Mouse (Mus musculus) spleen, adult 12 weeks (tissue): Measurements from ENCODE around the gene Atp13a4.

Experiments
- DNase-seq: peaks from one replicate; pipeline ENCODE4 v3.0.0; 2022; ENCODE audit warnings: low spot score

Gene Atp13a4

DNA sequence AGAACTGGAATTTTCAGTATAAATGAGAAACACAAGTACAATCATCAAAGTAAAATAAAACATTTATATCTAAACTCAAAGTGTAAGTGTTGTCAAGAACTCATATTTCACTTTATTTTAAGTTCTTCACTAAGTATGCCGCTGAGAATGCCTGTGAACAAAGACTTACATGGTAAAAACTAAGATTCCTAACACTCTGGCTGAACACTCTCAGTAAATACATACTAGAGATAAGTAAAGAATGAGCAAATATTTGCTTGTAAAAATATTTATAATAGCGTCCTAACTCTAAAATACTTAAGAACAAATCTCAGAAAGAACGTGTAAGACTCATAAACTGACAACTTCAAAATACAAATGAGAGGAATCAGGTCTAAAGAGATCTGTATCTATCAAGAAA lies 80.9 kb downstream of the Atp13a4 start:
- DNase-seq, result no peak

- no peak for DNase-seq
Measured at GRCm38 (mm10) chr16:29459331-29459730, 85.3 kb downstream of the Atp13a4 start.

GRCm38 (mm10) chr16:29456851-29457250 lies 87.8 kb downstream of the Atp13a4 start:
- no peak for DNase-seq

DNA sequence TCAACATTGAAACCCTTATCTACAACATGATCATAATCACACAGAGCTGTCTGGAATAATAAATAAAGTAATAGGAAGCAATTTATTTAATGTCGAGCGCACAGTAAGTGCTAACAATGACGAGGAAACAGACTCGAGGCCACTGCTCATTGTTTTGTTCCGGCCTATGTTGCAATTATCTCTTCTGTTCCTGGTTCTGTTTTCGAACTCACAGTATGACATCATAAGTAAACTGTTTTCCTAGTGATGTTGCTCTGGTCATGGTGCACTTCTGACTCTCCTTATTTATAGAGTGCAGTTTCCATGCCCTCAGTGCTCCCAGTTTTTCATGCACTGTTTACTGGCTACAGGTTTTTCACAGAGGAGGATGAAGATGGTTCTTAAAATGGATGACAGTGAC lies 91.4 kb downstream of the Atp13a4 start:
- no peak for DNase-seq

- no peak for DNase-seq
Measured at GRCm38 (mm10) chr16:29451706-29452105, 93.0 kb downstream of the Atp13a4 start.

- no peak for DNase-seq
Measured at GRCm38 (mm10) chr16:29442126-29442525, 102.5 kb downstream of the Atp13a4 start.

- DNase-seq, result no peak
Measured at GRCm38 (mm10) chr16:29441405-29441985, 103.2 kb downstream of the Atp13a4 start.

GRCm38 (mm10) chr16:29438045-29438444 lies 106.6 kb downstream of the Atp13a4 start:
- no peak for DNase-seq

GRCm38 (mm10) chr16:29435746-29436145 lies 108.9 kb downstream of the Atp13a4 start:
- DNase-seq, result no peak

- DNase-seq, result no peak
Measured at GRCm38 (mm10) chr16:29434712-29435111, 110.0 kb downstream of the Atp13a4 start.

DNA sequence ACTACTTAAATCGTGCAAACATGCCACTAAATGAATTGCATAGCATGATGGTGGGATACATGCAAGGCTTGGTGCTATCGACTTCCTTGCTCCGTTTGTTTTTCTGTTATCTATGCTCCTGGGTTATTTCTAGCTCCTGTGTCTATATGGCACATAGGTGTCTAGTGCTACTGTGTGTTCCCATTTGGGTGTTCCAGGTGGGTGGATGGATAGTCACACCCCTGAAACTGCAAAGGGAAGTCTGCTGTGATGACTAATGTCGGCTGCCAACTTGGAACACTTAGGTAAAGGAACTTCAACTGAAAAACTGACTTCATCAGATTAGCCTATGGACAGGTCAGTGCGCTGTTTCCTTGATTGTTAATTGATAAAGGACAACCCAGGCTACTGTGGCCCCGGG lies 129.8 kb downstream of the Atp13a4 start:
- no peak for DNase-seq

GRCm38 (mm10) chr16:29407319-29407718 lies 137.3 kb downstream of the Atp13a4 start:
- DNase-seq, result no peak

- DNase-seq, result no peak
Measured at GRCm38 (mm10) chr16:29399079-29399478, 145.6 kb downstream of the Atp13a4 start.

DNA sequence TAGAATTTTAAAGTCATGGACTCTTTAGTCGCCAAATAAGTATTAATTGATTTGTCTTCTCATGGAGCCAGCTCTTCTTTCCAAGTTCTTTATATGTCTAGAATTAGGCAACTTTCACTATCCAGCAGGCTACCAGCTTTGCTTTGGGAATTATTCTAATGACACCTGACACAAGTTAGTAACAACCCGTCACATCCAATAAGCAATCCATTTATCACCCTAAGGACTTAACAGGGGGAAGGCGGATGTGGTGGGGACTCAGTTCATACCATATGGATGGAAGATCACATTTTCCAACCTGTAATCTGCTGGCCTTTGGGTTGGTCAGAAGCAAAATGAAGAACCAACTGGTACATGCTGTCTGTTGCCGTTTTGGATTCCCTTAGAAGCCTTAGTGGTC lies 159.9 kb downstream of the Atp13a4 start:
- no peak for DNase-seq

GRCm38 (mm10) chr16:29378458-29378857 lies 166.2 kb downstream of the Atp13a4 start, which contains the start of gene Atp13a5:
Gene Atp13a5 (minus strand): TSS chr16:29378732.
- no peak for DNase-seq

- no peak for DNase-seq
Measured at GRCm38 (mm10) chr16:29374636-29375035, 170.0 kb downstream of the Atp13a4 start.
